Mouse (Mus musculus): Measurements from ENCODE around the gene Prkce. TPM values are rescaled to one million over a fixed set of nuclear protein-coding genes. Genes with fewer than 3 reads are reported as not detected.

Gene Prkce
- polyA plus RNA-seq, 1 experiment = 4.8 TPM

- WGBS = 78% methylated on average over 8 of the region's 8 CpGs
- H3K27ac ChIP-seq (ENCODE audit: control insufficient read depth, insufficient read depth, low read depth, low read length, poor library complexity) = no peak overlapping the region
- no peaks in the 10 kb centered on the region for H3K4me1 ChIP-seq (ENCODE audit: control insufficient read depth, insufficient read depth, low read length)
- no peak for TF ChIP-seq CTCF (IDR thresholded peaks at IDR 0.05; ENCODE audit: control insufficient read depth, insufficient read depth, low read length)
- no peak for TF ChIP-seq POLR2A (IDR thresholded peaks at IDR 0.05; ENCODE audit: borderline replicate concordance, control insufficient read depth, low read depth, low read length)
- H3K4me3 ChIP-seq (replicated peaks; ENCODE audit: control insufficient read depth, low read depth, low read length) = no peak overlapping the region
These were observed 405.0 kb downstream of the Prkce start for GRCm38 (mm10) chr17:86572576-86572975.

GRCm38 (mm10) chr17:86573596-86574248 lies 406.1 kb downstream of the Prkce start:
- TF ChIP-seq POLR2A (IDR thresholded peaks at IDR 0.05; ENCODE audit: borderline replicate concordance, control insufficient read depth, low read depth, low read length) (no peak), CTCF (IDR thresholded peaks at IDR 0.05; ENCODE audit: control insufficient read depth, insufficient read depth, low read length) (no peak)
- Histone ChIP-seq H3K4me3 (replicated peaks; ENCODE audit: control insufficient read depth, low read depth, low read length) (no peak overlapping the region), H3K4me1 (ENCODE audit: control insufficient read depth, insufficient read depth, low read length) (no peaks in the 10 kb centered on the region), H3K27ac (ENCODE audit: control insufficient read depth, insufficient read depth, low read depth, low read length, poor library complexity) (no peak overlapping the region)
- WGBS = 84% methylated on average over 16 of the region's 16 CpGs

- Histone ChIP-seq H3K4me1 (ENCODE audit: control insufficient read depth, insufficient read depth, low read length) (no peaks in the 10 kb centered on the region), H3K4me3 (replicated peaks; ENCODE audit: control insufficient read depth, low read depth, low read length) (no peak overlapping the region), H3K27ac (ENCODE audit: control insufficient read depth, insufficient read depth, low read depth, low read length, poor library complexity) (no peak overlapping the region)
- WGBS = 69% methylated on average over 6 of the region's 6 CpGs
- no peak for TF ChIP-seq POLR2A (IDR thresholded peaks at IDR 0.05; ENCODE audit: borderline replicate concordance, control insufficient read depth, low read depth, low read length)
- no peak for TF ChIP-seq CTCF (IDR thresholded peaks at IDR 0.05; ENCODE audit: control insufficient read depth, insufficient read depth, low read length)
These were observed 413.1 kb downstream of the Prkce start for GRCm38 (mm10) chr17:86580724-86581123.

GRCm38 (mm10) chr17:86582341-86582740 lies 414.8 kb downstream of the Prkce start:
- TF ChIP-seq POLR2A (IDR thresholded peaks at IDR 0.05; ENCODE audit: borderline replicate concordance, control insufficient read depth, low read depth, low read length) (no peak), CTCF (IDR thresholded peaks at IDR 0.05; ENCODE audit: control insufficient read depth, insufficient read depth, low read length) (no peak)
- 76% methylated on average over 4 of the region's 4 CpGs for WGBS
- Histone ChIP-seq H3K27ac (ENCODE audit: control insufficient read depth, insufficient read depth, low read depth, low read length, poor library complexity) (no peak overlapping the region), H3K4me1 (ENCODE audit: control insufficient read depth, insufficient read depth, low read length) (no peaks in the 10 kb centered on the region), H3K4me3 (replicated peaks; ENCODE audit: control insufficient read depth, low read depth, low read length) (no peak overlapping the region)

- H3K27ac ChIP-seq (ENCODE audit: control insufficient read depth, insufficient read depth, low read depth, low read length, poor library complexity) = no peak overlapping the region
- WGBS = 84% methylated on average over 5 of the region's 5 CpGs
- no peaks in the 10 kb centered on the region for H3K4me1 ChIP-seq (ENCODE audit: control insufficient read depth, insufficient read depth, low read length)
- no peak overlapping the region for H3K4me3 ChIP-seq (replicated peaks; ENCODE audit: control insufficient read depth, low read depth, low read length)
- no peak for TF ChIP-seq POLR2A (IDR thresholded peaks at IDR 0.05; ENCODE audit: borderline replicate concordance, control insufficient read depth, low read depth, low read length)
These were observed 418.9 kb downstream of the Prkce start for GRCm38 (mm10) chr17:86586441-86586840.

GRCm38 (mm10) chr17:86588704-86589449 lies 421.3 kb downstream of the Prkce start:
- Histone ChIP-seq H3K4me1 (ENCODE audit: control insufficient read depth, insufficient read depth, low read length) (no peaks in the 10 kb centered on the region), H3K4me3 (replicated peaks; ENCODE audit: control insufficient read depth, low read depth, low read length) (no peak overlapping the region), H3K27ac (ENCODE audit: control insufficient read depth, insufficient read depth, low read depth, low read length, poor library complexity) (no peak overlapping the region)
- WGBS = 72% methylated on average over 5 of the region's 5 CpGs
- TF ChIP-seq CTCF (IDR thresholded peaks at IDR 0.05; ENCODE audit: control insufficient read depth, insufficient read depth, low read length) (no peak), POLR2A (IDR thresholded peaks at IDR 0.05; ENCODE audit: borderline replicate concordance, control insufficient read depth, low read depth, low read length) (no peak)

GRCm38 (mm10) chr17:86589681-86590080 lies 422.1 kb downstream of the Prkce start:
- 84% methylated on average over 5 of the region's 5 CpGs for WGBS
- H3K27ac ChIP-seq (ENCODE audit: control insufficient read depth, insufficient read depth, low read depth, low read length, poor library complexity) = no peak overlapping the region
- TF ChIP-seq CTCF (IDR thresholded peaks at IDR 0.05; ENCODE audit: control insufficient read depth, insufficient read depth, low read length) (no peak), POLR2A (IDR thresholded peaks at IDR 0.05; ENCODE audit: borderline replicate concordance, control insufficient read depth, low read depth, low read length) (no peak)
- H3K4me1 ChIP-seq (ENCODE audit: control insufficient read depth, insufficient read depth, low read length) = no peaks in the 10 kb centered on the region
- no peak overlapping the region for H3K4me3 ChIP-seq (replicated peaks; ENCODE audit: control insufficient read depth, low read depth, low read length)

- Histone ChIP-seq H3K27ac (ENCODE audit: control insufficient read depth, insufficient read depth, low read depth, low read length, poor library complexity) (no peak overlapping the region), H3K4me1 (ENCODE audit: control insufficient read depth, insufficient read depth, low read length) (no peaks in the 10 kb centered on the region), H3K4me3 (replicated peaks; ENCODE audit: control insufficient read depth, low read depth, low read length) (no peak overlapping the region)
- WGBS = 87% methylated on average over 10 of the region's 10 CpGs
- TF ChIP-seq POLR2A (IDR thresholded peaks at IDR 0.05; ENCODE audit: borderline replicate concordance, control insufficient read depth, low read depth, low read length) (no peak), CTCF (IDR thresholded peaks at IDR 0.05; ENCODE audit: control insufficient read depth, insufficient read depth, low read length) (no peak)
These were observed 423.7 kb downstream of the Prkce start for GRCm38 (mm10) chr17:86591241-86591640.

Measured in bone marrow, adult 2 months (tissue).